Mouse (Mus musculus) testis, postnatal 14 days (tissue): ENCODE measurements around the gene Polr3h.
"Not testable (repeated sequence)": the region's sequence is repeated elsewhere in the genome, so short reads cannot be mapped to it uniquely, and the experiment has no call there.

Experiments used
- DNase-seq: peaks from one replicate; pipeline ENCODE4 v3.0.0; 2021; ENCODE audit warnings: low spot score

Polr3h gene

GRCm38 (mm10) chr15:81917621-81918463 is 8.2 kb downstream of the Polr3h start:
- no peak for DNase-seq

GRCm38 (mm10) chr15:81917201-81917600 is 8.8 kb downstream of the Polr3h start:
- no peak for DNase-seq

- no peak for DNase-seq
Measured at GRCm38 (mm10) chr15:81915663-81916062, 10.4 kb downstream of the Polr3h start.

- no peak for DNase-seq
Measured at GRCm38 (mm10) chr15:81914668-81915067, 11.4 kb downstream of the Polr3h start.

GRCm38 (mm10) chr15:81912498-81912897 is 13.5 kb downstream of the Polr3h start:
- no peak for DNase-seq

- DNase-seq = not testable (repeated sequence)
Measured at GRCm38 (mm10) chr15:81908767-81909166, 17.3 kb downstream of the Polr3h start.

- DNase-seq = no peak
Measured at GRCm38 (mm10) chr15:81907953-81908352, 18.1 kb downstream of the Polr3h start.

GRCm38 (mm10) chr15:81904939-81905338 is 21.1 kb downstream of the Polr3h start:
- DNase-seq = peak; percentile 43

GRCm38 (mm10) chr15:81898751-81899150 is 27.3 kb downstream of the Polr3h start:
- DNase-seq = no peak

GRCm38 (mm10) chr15:81897607-81898285 is 28.3 kb downstream of the Polr3h start:
- no peak for DNase-seq

GRCm38 (mm10) chr15:81896407-81896806 is 29.6 kb downstream of the Polr3h start:
- no peak for DNase-seq

GRCm38 (mm10) chr15:81894002-81894401 is 32.0 kb downstream of the Polr3h start:
- DNase-seq = no peak

- DNase-seq = no peak
Measured at GRCm38 (mm10) chr15:81891822-81892580, 34.0 kb downstream of the Polr3h start.

GRCm38 (mm10) chr15:81891140-81891802 is 34.8 kb downstream of the Polr3h start:
- no peak for DNase-seq

GRCm38 (mm10) chr15:81889175-81889574 is 36.9 kb downstream of the Polr3h start:
- DNase-seq = no peak

GRCm38 (mm10) chr15:81886795-81887550 is 39.1 kb downstream of the Polr3h start:
- DNase-seq = no peak

GRCm38 (mm10) chr15:81885418-81885934 is 40.6 kb downstream of the Polr3h start:
- DNase-seq = no peak

GRCm38 (mm10) chr15:81882348-81882747 is 43.7 kb downstream of the Polr3h start:
- DNase-seq = no peak

GRCm38 (mm10) chr15:81879531-81880401 is 46.3 kb downstream of the Polr3h start:
- no peak for DNase-seq
